Mouse (Mus musculus) urinary bladder, postnatal 36 days (tissue): ENCODE data around the gene Rbm20.

Experiments
- DNase-seq, 2 experiments: peaks; one replicate each; pipeline ENCODE4 v3.0.0; 2022; ENCODE audit warnings: low spot score in 2 of 2, mixed read lengths in 1 of 2

The Rbm20 gene

DNA sequence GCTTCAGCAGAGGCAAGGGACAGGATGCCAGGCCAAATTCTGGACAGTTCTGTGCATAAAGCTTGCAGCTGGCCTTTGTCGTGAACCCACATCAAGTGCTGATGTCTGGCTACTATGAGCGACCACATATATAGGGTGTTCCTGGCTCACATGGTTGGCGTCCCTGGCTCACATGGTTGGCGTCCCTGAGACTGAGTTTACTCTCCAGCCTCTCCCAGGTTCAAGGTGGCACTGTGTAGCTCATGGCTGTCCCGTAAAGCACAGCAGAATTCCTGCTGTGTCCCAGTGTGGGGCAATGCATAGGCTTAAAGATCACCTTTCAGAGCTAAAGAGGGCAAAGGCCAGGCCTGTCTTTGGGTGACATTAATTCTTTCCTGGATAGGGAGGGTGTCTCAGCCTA lies 78.2 kb downstream of the Rbm20 start:
- no peak for DNase-seq

DNA sequence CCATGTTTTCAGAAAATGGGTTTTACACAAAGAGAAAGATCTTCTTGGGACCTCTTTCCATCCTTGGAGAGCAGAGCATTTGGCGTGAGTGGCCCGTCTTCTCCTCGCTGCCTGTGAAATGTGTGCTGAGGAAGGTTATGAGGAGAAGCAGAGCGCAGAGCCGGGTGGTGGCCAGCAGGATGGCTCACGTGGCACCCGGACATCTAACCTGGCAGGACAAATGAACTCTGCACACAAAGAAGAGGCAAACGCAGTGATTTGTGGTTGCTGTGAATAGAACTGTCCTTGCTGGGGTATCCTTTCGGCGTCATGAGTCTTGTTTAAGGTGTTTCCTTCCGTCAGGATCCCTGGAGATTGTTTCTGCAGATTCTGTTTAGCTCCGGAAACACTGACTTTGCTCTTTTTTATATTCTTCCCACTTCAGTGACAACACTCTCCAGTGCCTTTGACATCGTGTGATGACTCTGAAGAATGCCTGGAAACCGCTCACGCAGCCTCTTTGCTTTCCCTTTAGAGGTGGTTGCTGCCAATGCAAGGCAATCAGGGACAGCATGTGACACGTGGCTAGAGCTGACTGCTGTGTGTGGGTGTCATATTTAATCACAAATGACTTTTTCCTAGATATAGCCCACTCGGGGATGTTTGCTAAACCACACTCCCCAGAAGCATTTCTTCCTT lies 80.5 kb downstream of the Rbm20 start:
- DNase-seq: no peak

DNA sequence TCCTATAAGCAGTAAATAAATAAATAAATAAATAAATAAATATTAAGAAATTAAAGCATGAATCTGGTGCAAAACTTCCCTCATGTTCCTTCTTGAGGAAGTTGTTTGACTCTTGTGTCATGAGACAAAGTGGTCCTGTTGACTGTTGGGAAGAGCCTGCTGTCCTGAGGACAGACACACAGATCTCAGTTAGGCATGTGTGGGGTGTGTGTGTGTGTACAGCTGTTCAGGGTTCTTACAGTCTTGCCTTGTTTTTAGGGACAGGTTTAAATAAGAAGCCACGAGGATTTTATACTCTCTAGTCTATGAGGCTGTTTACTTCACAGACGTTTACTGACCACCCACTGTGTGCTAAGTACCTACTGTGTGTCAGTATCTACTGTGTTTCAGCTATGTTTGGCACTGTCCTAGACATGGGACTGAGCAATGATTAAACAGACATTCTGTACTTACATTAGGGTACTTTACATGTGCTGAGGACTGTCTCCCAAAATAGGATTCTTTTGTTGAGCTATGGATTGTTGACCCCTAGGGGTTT lies 81.8 kb downstream of the Rbm20 start:
- DNase-seq: no peak

DNA sequence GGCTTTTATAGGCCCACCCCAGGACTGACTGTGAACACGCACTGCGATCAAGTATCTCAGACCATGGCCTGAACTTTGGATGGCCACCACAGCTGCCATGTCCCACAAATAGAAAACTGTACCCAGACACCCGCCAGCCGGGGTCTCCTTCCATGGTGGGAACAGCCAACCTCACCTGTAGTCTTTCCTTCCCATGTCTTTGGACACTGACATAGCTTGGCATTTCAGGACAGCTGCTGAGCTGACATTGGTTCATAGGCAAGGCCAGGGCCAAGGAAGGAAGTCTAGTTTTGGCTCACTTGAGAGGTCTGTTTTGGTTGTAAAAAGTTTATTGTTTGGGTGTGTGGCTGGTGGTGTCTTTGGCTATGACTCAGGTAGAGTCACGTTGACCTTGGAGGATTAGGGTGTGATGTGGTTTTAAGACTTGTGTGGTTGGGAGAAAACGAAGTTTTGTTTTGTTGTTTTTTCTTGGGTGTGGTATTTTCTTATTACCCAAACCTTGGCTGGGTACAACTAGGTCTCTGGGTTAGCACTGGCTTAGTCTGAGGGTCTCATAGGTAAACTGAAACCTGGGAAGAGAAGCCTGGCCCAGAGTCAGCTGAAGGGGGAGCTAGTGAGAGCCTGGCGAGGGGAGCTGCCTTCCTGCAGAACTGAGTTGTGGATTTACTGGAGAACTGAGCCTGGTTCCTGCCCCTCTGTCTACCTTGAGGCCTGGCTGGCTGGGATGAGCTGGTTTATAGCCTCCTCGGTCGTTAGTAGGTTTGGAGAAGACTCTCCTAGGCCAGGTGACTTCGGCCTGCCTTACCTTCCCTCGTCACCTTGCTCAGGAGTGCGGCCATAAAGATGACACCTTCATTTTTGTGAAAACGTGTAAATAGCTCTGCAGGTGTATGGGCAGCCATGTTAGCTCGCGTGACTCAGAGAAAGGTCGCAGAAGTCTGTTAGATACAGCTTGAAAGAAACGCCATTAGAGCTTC lies 83.3 kb downstream of the Rbm20 start:
- no peak for DNase-seq

DNA sequence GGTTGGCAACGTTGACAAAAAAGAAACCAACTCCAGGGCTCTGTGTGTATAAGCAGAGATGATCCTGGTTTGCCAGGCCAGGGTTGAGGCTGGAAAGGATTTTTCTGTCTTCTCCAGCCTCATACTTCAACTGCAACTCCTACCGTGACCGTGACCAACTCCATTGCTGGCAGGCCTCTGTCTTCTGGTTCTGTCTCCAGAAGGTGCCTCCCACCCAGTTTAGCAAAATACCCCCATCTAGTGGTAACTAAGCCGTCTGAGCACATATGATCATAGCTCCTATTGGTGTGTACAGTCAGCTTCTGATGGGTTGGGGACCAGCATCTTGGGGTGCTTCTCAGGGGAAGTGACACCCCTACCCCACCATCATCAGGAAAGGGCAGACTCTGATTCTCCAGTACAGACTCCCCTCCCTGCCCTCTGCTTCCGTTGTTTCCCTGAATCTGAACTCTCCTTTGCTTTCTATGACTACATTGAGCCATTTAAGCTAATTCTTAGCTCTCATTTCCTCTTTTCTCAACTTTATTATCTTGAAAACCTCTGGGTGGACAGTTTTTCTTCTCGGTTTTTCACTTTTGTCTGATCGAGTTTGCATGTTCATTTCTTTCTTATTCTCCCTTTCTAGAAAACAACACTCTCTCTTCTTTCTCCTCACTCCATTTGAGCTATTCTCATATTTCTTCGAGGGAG lies 85.8 kb downstream of the Rbm20 start:
- no peak for DNase-seq

DNA sequence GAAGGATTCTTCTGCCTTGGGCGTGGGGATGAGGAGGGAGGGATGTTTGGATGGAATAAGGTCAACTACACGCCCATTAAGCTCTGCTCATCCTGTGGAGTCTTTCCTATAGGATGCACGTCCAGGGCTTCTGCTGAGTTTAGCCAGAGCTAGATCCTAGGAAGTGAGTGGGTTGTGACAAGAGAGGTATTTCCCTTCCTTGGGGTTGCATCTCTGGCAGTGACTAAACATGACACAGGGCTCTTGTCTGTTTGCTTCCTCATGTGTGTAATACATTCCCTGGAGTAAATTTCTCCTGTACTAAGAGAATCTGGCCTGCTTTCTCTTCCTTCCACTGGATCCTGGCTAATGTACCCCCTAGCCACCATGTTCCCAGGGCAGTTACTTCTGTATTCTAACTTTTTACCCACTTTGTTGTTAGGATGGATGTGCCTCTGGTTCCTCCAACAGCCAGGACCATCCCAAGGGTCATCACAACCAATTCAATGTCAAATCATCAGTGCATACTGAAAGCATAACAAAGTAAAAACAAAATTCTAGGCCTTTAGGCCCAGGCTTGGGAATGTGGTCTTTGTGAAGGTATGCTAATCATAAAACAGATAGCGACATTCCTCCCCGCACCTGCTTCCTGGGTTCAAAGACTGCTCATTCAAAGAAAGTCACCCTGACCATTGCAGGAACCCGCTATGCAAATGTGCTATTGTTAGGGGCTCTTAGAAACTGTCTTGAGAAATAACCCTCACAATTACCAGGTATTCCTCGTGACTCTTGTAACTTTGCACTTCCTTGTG lies 87.8 kb downstream of the Rbm20 start:
- DNase-seq: no peak

DNA sequence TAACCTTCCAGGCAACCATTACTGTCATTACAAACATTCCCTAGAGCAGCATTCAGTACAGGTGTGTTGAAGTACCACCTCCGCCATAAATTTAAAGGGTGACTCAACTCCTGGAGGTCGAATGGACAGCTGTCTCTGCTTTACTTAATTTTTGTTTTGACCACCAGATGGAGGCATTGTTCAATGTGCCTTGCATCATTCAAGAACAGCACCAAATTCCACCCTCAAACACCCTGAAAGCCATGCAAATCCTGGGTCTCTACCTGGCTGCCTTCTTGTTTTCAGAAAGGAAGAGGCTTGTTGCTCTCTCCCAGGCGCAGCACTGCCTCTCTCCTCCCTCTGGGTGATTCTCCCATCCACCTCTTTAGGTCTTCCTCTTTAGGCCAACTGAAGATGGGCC lies 91.4 kb downstream of the Rbm20 start:
- peak in 1 of 2 experiments; percentile 39 for DNase-seq

DNA sequence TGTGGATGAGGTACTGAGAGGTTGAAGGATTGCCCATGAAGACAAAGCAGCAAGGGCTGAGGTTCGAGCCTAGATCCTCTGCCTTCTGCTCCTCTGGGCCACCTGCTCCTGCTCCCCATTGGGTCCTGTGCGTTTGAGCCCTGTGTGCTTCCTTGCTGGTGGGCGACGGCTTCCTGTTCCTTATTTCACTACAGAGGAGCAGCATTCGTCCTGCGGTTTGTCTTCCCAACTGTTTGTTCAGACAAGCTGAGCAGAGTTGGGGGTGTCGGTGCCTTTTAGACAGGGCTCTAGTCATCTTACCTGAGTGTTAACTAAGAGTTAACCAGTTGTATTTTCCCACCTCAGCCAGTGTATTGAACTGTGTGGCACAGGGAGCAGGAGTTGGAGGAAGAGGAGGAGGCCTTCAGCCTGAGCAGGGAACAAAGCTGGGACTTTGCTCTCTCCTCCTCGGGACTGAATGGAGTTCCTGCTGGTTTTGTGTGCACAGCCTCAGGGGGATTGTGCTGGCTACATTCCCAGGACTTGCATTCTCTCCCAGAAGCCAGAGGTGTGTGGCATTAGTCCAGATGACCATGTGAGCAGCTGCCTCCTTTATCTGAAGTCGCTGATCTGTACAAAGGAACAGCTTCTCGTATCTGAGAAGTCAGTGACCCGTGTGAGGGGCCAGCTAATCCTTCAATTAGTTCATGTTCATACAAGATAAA lies 97.0 kb downstream of the Rbm20 start:
- peak in 1 of 2 experiments; percentile 85 for DNase-seq

DNA sequence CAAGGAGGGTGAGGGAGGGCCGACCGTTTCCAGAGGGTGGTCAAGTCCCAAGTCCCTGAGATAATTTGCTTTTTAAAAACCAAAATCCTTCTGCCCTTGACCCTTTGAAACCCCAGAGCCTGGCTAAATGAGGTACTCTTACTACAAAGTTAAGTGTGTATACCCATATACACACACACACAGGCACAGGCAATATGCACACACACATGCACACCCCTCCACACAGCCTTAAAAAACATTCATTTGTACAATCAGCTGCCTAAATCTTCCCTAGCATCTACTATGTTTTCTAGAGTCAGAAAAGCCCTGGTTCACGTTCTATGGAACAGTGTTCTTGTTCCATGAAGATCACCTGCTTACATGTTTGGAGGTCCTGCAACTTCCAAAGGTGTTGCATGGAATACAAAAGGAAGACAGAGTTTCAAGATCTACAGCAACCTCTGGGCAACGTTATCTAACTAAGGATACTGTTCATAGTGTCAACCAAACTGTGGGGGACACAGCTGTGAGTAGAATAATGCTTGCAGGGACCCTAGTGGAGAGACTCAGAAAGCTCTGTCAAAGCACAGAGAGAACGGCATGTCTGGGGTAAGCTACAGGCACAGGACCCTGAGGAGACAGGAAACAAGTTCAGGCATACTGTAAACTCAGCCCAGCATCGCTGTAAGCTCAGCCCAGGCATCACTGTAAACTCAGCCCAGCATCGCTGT lies 97.7 kb downstream of the Rbm20 start:
- no peak for DNase-seq

DNA sequence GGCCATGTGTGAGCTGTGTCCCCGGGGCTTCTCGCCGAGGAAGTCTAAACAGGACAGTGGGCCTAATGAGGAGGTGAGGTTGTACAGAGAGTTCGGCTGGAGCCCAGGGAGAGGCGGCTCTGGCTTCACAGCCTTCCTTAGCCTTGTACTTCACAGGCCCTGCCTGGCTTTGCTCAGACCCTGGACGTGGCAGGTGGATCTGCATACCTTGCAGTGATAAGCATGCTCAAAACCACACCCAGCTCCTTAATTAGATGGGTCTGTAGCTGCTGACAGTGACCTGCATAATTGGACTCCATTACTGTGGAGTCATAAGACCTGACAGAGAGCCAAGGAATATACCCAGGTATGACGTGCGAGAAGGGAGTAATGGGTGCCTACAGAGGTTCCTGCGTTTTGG lies 102.3 kb downstream of the Rbm20 start:
- no peak for DNase-seq

DNA sequence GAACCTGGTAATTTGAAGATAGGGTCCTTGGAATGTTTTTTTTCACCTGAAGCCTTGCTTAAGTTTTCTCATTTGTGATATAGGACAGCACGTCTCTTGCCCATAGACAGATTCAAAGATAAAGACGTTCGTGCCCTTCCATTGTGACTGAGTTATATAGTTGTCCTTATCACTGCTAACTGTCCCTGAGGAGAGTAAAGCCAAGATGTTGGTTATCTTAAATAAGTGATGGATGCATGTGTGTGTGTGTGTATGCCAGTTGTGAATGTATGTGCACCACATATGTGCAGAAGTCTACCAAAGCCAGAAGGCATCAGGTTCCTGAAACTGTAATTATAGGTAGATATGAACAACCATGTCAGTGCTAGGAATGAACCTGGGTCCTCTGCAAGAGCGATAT lies 102.7 kb downstream of the Rbm20 start:
- DNase-seq: no peak

DNA sequence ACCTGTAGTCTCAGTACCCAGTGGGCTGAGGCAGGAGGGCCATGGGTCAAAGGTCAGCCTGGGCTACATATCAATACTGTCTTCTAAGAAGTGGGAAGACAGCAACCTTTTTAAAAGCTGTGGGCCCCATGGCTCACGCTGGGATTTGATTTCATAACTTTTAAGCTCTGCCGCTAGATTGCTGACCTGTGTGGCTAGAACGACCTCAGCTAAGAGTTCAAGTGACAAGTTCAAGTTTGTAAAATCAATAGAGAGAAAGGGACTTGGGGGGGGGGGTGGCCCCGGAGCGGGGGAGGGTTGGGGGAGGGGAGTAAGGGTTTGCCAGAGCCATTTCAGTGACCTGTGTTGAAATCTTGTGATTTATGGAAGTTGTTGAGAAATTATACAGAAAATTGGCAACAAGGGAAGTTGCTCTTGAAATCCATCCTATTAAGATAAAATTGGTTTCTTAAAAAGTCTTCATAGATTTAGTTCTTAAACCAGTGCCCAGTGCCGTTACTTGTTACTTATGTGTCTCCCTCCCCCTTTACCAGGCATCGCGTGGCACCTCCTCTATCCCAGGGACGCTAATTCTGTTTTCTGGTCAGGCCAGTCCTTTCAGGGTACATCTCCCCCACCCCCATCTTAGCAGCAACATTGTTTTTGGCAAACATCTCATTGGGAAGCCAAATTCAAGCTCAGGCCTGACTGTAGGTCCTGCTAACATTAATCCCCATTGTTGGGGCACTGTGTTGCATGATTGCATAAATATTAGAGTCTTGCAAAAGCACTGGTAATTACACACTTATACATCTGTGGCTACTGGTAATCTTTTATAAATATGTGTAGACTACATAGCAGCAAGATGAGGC lies 103.9 kb downstream of the Rbm20 start:
- DNase-seq: peak in 1 of 2 experiments; percentile 60

DNA sequence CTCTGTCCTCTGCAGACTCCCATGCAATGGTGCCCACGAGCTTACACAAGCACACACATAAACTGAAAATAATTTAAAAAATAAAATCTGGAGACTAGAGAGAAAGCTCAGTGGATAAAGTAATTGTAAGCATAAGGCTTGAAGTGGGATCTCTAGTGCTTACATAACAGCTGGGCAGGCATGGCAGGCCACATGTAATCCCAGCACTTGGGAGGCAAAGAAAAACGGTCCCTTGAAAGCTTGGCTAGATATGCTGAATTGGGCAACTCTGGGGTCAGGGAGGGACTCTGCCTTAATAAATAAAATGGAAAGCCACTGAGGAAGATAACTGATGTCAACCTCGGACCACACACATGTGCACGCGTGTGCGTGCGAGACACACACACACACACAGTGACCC lies 104.7 kb downstream of the Rbm20 start:
- peak in 1 of 2 experiments; percentile 47 for DNase-seq

DNA sequence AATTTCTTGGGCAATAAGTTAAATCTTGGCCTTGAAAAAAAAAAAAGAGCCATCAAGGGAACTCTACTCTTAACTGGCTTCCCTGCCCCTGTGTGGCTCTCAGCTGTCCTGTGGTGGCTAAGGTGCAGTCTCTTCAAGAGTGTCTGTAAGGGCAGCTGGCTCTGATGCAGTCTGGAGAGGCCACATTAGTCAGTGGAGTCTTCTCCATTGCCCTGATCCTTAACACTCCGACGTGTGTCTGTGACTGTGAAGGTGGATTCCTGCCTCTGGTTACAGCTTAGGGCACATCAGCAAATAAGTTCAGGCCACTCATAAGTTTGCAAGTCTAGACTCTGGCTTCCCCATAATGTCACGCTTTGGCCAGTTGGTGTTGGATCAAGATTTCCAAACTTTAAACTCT lies 108.2 kb downstream of the Rbm20 start:
- no peak for DNase-seq

DNA sequence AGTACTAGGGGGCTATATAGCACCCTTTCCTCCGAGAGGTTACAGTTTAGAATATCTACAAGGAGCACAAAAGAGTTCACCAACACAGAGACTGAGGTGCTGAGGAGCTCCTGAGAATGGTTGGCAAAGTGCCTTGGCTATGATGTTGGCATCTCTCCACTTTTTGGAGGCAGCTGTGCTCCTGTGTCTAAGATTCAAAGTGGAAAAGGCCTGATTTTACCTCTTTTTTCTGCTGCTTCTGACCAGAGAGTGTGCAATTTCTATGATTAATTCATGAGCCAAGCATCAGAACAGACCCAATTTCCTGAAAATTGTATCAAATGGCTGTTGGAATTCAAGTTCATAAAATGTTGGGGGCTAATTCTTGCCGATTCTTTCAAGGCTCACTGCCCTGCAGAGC lies 109.1 kb downstream of the Rbm20 start:
- no peak for DNase-seq

DNA sequence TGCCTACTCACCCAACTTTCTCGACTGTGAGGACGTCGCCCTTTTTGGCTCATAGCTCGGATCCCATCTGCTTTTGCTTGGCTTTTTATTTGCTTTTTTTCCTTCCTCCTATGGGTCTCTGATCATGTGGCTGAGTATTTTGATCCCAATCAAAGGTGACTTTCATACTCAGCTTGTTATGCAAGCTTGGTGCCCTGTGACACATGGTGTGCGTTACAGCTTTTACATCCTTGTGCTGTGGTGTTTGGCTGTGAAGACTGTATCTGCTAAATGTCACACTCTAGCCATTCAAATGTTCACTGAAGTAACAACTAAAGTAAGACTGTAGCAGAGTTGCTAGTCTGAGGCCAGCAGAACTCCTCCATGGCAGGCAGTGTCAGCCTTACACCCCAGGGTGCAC lies 109.7 kb downstream of the Rbm20 start:
- no peak for DNase-seq

DNA sequence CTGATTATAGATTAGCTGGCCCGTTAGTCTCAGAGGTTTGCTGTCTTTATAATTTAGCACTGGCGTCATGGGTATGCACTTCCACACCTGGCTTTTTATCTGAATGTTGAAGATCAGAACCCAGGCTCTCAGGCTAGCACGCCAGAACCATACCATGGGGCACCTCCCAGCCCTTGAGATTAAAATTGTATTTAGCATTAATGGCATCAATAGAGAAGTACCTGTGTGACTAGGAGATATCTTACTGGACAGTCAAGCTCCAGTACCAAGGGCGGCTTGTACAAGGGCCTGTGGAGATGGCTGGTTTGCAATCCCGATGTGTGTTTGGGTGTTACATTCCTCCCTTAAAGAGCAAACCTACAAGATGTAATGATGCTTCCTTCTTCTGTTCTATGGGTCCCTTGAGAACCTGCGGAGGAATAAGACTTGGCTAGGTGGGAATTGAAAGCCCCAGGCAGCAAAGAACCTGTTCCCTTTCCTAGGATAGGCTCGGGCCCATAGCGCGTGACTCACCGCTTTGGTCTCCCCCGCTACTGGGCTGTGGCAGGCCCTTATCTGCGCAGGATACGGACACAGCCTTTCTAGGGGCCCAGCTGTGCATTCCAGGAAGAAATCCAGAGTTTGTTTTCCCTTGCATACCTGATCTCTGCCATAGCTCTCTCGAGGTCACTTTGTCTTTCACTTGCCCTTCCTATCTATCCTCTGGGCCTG lies 111.7 kb downstream of the Rbm20 start:
- DNase-seq: no peak

DNA sequence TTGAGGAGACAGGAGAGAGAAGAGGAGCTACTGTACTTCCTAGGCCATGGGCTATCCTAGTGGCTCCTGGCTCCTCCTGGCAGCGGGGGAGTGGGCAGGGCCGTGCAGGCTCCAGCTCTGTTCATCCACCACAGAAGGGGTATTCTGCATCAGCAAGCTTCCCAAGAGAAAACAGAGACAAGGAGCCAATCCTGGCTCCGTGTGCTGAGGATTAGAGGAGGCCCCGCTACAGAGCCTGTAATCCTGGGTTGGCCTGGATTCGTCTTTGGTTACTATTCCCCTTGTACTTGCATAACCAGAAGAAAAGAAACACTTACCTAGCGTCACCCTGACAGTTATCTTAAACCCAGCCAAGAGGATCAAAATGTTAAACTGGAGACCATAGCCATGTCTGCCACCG lies 112.5 kb downstream of the Rbm20 start:
- DNase-seq: no peak
